Mouse (Mus musculus) monocyte, adult 5-6 weeks (primary cell): ENCODE measurements around the gene Wiz. TPM values are rescaled to one million over a fixed set of nuclear protein-coding genes. Genes with fewer than 3 reads are reported as not detected.

Source experiments
- ATAC-seq: fragments of 153-309, 156-312 bp; replicated peaks from 2 replicates; pipeline ENCODE4 v1.8.0; 2017; ENCODE audit warnings: mild to moderate bottlenecking; ENCODE audit not compliant: low TSS enrichment, insufficient number of reproducible peaks, severe bottlenecking, poor library complexity, low FRiP score
- total RNA-seq: library from RNA; stranded (forward); fragments of 200-1000, 200-491, 200-594 nt; gene quantifications from 3 replicates; pipeline ENCODE4 v1.2.3, GENCODE M21; 2017

Wiz gene
- total RNA-seq, 1 experiment from 2014 or later, result 6.5 TPM

- no peak for ATAC-seq
Observed at GRCm38 (mm10) chr17:32386659-32387432, 2.4 kb downstream of the Wiz start.

- ATAC-seq, result no peak
Observed at GRCm38 (mm10) chr17:32383661-32384060, 5.6 kb downstream of the Wiz start.

GRCm38 (mm10) chr17:32382576-32382975, 6.7 kb downstream of the Wiz start:
- no peak for ATAC-seq

- ATAC-seq, result no peak
Observed at GRCm38 (mm10) chr17:32378786-32379185, 10.5 kb downstream of the Wiz start.

DNA sequence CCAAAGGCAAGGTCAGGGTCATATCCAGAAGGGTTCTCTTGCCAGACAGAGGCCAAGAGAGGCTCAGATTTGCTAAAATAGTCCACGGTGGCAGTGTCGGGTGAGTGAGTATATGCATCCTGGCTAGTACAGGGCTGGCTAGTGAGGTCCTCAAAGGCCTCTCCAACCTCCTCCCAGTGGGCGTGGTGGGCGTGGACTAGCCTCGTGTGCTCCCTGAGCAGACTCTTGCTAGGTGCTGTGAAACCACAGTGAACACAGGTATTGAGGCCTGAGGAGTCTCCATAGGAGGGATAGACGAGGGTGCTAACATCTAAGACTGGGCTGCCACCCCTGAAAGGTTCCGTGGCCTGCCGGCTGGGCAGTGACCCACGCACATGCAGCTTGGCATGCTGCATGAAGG, 12.1 kb downstream of the Wiz start:
- ATAC-seq, result no peak

DNA sequence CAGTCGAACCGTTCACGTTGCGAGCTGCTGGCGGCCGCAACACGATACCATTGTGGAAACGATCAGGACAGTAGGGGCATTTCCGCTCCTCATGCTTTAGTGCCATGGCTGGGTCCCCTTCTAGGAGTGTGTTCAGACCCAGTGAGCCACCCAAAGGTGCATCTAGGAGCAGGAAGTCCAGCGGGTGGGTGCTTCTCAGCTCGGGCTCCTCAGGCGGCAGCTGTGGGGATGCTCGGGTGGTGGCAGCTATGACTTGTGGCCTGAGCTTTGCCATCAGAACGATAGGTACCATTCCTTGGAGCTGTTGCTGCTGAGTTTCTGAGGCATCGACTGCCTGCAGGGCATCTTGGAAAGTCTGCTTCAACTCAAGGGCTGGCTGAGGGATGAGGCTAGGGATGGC, 12.8 kb downstream of the Wiz start:
- ATAC-seq, result no peak

DNA sequence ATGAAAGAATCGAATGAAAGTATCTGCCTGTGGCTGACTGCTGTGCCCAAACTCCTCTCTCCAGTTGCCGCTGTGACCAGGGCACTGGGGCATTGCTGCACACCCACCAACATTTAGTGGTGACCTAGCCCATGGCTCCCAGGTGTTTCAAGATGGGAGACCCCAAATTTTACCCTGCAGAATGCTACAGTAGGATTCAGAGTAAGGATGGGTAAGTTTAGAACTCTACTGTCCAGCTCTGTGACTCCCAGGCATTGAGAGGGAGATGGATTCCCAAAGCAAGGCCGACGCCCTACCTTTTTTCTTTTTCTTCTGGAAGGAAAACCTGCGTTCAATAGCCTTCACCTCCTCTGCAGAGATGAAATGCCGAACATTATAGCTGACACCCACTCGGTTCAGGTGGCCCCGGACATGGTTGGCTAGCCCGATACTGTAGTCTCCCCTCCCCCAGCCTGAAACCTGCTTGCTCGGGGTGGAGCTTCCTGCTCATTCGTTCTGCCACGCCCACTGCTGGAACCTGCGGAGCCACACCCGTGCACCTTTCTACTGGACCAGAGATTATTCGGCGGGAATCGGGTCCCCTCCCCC, 20.2 kb downstream of the Wiz start:
- ATAC-seq, result no peak

DNA sequence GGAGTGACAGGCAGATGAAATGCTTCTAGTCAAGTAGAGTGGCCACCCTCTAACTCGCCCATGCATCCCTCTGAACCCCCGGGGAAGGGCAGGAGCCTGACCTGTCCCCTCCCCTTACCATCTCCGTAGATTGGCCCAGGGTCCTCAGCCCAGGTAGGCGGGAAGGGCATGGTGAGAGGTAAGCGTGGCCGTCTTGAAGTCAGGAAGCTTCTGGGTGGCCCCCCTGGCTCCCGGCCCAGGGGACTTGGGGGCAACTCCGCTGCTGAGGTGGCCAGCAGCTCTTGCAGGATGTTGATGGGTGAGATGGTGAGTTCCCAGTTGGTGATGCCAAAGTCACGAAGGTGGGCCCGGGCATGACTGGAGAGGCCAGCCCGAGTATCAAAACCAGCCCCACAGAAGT, 21.5 kb downstream of the Wiz start:
- ATAC-seq, result no peak

GRCm38 (mm10) chr17:32365296-32365695, 23.9 kb downstream of the Wiz start:
- no peak for ATAC-seq

DNA sequence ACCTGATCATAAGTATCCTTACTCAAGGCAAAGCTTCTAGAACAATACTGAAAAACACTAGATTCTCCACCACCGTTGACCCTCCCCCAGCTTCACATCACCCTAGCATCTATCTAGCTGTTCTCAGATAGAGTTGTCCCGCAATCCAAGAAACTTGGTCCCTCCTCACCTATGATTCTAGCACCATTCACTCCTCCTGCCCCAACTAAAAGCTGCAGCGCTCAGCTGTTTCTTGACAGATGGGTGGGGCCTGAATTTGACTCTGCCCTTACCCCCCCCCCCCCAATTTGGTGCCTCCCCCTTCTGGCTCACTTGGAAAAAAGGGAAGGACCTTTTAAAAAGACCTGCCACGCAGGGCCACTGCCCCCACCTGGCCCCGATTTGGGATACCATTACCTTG, 24.4 kb downstream of the Wiz start:
- no peak for ATAC-seq

DNA sequence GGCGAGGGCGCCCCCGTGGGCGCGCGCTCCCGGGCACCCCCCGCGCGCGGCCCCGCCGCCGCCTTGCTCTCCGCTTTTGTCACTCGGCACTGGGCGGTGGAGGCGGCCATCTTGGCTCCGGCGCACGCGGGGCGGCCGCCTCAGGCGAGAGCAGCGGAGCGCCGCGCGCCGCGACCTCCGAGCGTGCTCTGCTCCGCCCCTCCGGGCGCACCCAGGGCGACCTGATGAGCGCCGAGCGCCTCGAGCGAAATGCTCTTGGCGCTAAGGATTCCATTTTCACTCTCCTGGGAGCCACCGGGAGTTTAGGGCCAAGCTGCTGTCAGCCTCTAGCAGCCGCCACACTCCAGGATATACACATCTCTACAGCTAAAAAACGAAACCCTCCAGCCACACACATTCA, 24.9 kb downstream of the Wiz start:
- ATAC-seq, result peak; percentile 85

- ATAC-seq, result no peak
Observed at GRCm38 (mm10) chr17:32363821-32364301, 25.4 kb downstream of the Wiz start.

DNA sequence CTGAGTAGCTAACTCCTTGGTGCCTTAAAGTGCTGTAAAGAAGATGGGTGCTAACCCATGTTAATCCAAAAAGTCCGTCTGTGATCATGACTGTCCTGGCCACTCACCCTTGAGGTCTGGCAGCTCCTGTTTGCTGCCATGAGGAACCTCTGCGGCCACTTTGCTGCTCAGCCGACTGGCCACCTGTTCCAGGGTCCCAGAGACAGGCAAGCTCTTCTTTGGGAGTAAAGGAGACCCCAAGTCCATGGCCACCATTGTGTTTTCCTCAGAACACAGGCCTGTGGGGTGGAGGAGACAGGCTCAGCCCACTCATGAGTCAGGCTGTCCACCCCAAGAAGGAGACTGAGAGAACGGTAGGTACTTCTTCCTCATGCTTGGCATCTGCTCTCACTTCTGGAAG, 26.6 kb downstream of the Wiz start:
- ATAC-seq, result no peak

DNA sequence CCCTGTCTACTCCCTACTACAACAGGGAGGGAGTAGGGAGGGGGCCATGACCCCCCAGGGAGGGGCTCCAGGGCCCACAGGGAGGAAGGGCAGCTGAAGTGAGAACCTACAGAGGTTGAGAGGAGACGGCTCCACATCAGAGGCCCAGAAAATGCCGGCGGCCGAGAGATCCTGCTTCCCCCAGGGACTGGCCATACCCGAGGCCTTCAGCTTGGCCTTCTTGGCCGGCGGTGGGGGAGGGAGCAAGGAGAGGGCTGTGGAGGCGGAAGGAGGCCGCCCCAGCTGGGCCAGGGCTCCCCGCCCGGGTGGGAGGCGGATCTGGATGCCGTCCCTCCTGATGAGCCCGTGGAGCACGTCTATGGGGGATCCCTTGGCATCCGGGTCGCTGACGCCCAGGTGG, 29.3 kb downstream of the Wiz start:
- ATAC-seq, result no peak

- ATAC-seq, result no peak
Observed at GRCm38 (mm10) chr17:32358943-32359340, 30.3 kb downstream of the Wiz start.

GRCm38 (mm10) chr17:32358192-32358942, 30.9 kb downstream of the Wiz start:
- ATAC-seq, result no peak

- ATAC-seq, result no peak
Observed at GRCm38 (mm10) chr17:32356766-32357760, 32.2 kb downstream of the Wiz start.

DNA sequence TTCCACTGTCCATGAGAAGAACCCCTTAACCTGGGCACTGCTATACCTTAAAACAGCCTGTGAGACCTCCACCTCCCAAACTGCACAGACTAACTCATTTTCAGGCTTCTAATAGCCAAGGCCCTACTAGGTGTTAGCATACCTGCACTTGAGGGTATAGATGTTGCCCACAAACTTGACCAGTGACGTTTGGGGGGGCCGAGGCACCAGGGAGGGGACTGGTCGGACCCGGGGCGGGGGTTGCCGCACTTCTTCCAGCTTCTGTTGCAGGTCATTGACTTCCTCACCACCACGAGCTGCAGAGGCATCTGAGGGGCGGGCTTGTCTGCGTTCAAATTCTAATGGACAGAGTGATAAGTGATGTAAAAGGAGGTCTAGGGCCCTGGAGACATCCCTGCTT, 33.0 kb downstream of the Wiz start:
- no peak for ATAC-seq

- ATAC-seq, result no peak
Observed at GRCm38 (mm10) chr17:32355031-32355430, 34.2 kb downstream of the Wiz start.
